Mouse (Mus musculus) ES-Bruce4 (cell line): Measurements from ENCODE around the gene Kat6b. TPM values are rescaled to one million over a fixed set of nuclear protein-coding genes. Genes with fewer than 3 reads are reported as not detected.

Experiments used
- H3K27ac ChIP-seq: 2 replicates; pipeline ENCODE4 v1.5.1; 2012; ENCODE audit warnings: low read length, inconsistent platforms; ENCODE audit not compliant: insufficient read depth
- H3K27me3 ChIP-seq: 2 replicates; pipeline ENCODE4 v1.6.1; 2012; ENCODE audit warnings: mild to moderate bottlenecking, low read length, inconsistent platforms; ENCODE audit not compliant: control insufficient read depth, poor library complexity, insufficient read depth, severe bottlenecking
- H3K36me3 ChIP-seq: 2 replicates; pipeline ENCODE4 v1.6.1; 2012; ENCODE audit warnings: inconsistent platforms, mild to moderate bottlenecking, low read length, moderate library complexity; ENCODE audit not compliant: control insufficient read depth, poor library complexity, insufficient read depth, severe bottlenecking
- H3K4me1 ChIP-seq: one replicate; pipeline ENCODE4 v1.8.1; 2011; ENCODE audit warnings: low read length; ENCODE audit not compliant: control insufficient read depth, insufficient read depth
- H3K4me3 ChIP-seq: 2 replicates; pipeline ENCODE4 v1.5.1; 2011; ENCODE audit warnings: low read depth, mild to moderate bottlenecking, low read length
- H3K9ac ChIP-seq: 2 replicates; pipeline ENCODE4 v1.6.1; 2012; ENCODE audit warnings: low read depth, mild to moderate bottlenecking, inconsistent platforms; ENCODE audit not compliant: poor library complexity, severe bottlenecking
- H3K9me3 ChIP-seq: replicated peaks from 2 replicates; pipeline ENCODE4 v1.6.1; 2012; ENCODE audit warnings: mild to moderate bottlenecking, low read length, inconsistent platforms; ENCODE audit not compliant: control insufficient read depth, poor library complexity, insufficient read depth, severe bottlenecking
- CTCF ChIP-seq: IDR thresholded peaks from one replicate; pipeline ENCODE4 v1.8.1; 2011; ENCODE audit warnings: low read depth, low read length
- EP300 ChIP-seq: IDR thresholded peaks from 2 replicates; pipeline ENCODE4 v1.6.1; 2011; ENCODE audit warnings: low read depth, low read length; ENCODE audit not compliant: insufficient read depth
- POLR2A ChIP-seq: IDR thresholded peaks from one replicate; pipeline ENCODE4 v1.8.1; 2011; ENCODE audit warnings: low read length; ENCODE audit not compliant: insufficient read depth
- polyA plus RNA-seq: library from polyadenylated mRNA; stranded (reverse); fragments of >200 nt; gene quantifications from 2 replicates; pipeline ENCODE4 v1.2.4, GENCODE M21; 2011; ENCODE audit warnings: low read depth; ENCODE audit not compliant: missing spikeins, insufficient read depth, insufficient read length

Gene Kat6b
- polyA plus RNA-seq, 1 experiment = 132 TPM

DNA sequence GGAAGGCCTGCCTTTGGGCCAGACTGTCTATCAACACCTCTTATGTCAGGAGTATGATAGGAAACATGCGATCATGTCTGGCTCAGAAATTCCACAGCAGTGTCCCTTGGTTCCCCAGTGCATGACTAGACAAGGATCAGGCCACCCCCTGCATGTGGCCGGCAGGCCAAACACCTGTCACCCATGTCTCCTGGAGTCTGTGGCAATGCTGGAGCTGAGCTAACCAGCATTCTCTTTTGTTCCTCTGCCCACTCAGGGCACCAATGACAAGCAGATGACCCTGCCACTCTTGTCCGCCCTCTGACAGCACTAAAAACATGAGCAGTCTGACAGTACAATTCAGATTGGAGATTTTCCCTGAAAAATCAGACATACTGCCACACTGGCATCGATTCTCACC, 202.6 kb downstream of the Kat6b start:
- Histone ChIP-seq H3K27me3 (0 out of 2 replicates have a peak, but pooled peaks cover 2% of the 10 kb centered on the region), H3K27ac (no peak overlapping the region), H3K4me1 (no peaks in the 10 kb centered on the region), H3K4me3 (no peak overlapping the region), H3K9me3 (no peaks in the 10 kb centered on the region), H3K36me3 (no peaks in the 10 kb centered on the region), H3K9ac (no peak overlapping the region)
- no peak for TF ChIP-seq POLR2A
- no peak for TF ChIP-seq CTCF
- TF ChIP-seq EP300 = no peak

DNA sequence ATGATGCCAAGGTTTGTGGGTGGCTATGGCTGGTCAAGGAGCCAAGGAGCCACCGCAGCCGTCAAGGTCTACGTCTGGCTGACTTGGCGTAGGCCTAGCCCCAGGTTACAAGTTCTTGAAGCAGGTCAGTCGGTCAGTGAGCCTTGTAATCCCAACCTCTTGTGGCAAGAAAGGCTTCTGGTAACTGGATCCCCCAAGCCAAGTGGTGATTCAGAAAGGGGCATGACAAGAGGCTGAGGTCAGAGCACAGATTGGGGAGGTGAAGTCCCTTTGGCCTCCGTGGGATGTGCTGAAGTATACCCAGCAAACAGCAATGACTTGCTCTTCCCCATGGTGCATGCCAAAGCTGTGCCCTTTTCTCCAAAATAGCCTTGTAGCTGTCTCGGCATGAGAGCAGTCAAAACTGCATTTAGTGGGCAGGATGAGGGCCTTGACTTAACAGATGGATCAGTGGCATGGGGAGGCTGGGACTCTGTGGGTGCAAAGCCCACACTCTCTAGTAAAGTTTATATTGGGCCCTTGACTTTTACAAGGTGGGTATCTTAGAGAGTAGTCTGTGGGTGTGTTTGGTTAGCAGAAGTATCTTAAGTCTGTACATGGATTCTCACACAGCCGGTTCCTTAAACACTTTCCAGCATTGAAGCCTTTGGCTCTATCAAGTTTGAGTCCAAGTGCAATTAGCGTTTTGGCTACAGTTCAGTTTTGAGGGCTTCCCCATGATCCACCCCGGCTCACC, 204.3 kb downstream of the Kat6b start:
- Histone ChIP-seq H3K27me3 (0 out of 2 replicates have a peak, but pooled peaks cover 2% of the 10 kb centered on the region), H3K27ac (no peak overlapping the region), H3K9ac (no peak overlapping the region), H3K4me1 (no peaks in the 10 kb centered on the region), H3K36me3 (no peaks in the 10 kb centered on the region), H3K4me3 (no peak overlapping the region), H3K9me3 (no peaks in the 10 kb centered on the region)
- no peak for TF ChIP-seq POLR2A
- TF ChIP-seq EP300 = no peak
- no peak for TF ChIP-seq CTCF

DNA sequence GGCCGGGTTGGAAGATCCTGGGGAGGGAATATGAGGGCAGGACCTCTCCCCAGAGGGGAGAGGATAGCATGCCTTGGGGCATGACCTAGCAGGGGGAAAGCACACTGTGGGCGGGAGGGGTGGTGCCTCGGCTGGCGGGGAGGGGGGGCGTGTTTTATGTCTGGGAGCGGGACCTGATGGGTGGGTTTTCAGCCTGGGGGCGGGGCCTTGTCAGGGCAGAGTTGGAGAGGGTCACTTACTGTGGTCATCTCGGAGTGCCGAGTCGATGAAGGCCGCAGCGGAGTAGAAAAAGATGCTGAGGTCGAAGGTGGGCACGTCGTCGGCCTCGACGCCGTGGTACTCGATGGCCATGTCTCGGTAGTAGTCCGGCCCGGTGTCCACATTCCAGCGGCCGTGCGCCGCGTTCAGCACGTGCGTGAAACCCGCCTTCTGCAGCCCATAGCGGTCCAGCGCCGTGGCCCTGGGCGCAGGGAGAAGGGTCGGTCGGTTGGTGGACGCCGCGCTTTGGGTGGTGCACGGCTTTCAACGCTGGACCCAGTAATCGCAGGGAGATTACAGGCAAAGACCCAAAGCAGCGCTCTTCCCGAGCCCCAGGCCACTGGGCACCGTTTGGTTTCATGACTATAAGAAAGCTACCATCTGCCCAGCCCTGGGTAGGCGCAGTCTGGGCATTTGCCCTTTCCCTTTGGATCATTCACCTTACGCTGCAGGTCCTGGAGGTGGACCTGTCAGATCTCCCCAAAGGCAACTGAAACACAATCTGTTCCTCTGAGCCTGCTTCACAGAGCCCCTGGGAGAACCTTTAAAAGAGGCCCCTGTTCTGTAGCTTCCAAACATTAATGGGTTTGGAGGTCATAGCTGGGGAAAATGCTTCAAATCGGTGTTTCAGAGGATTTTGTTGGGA, 205.4 kb downstream of the Kat6b start:
- Histone ChIP-seq H3K36me3 (no peaks in the 10 kb centered on the region), H3K27ac (no peak overlapping the region), H3K4me1 (no peaks in the 10 kb centered on the region), H3K9ac (peak overlapping the region; percentile 36), H3K4me3 (peak overlapping the region; percentile 71), H3K27me3 (0 out of 2 replicates have a peak, but pooled peaks cover 2% of the 10 kb centered on the region), H3K9me3 (no peaks in the 10 kb centered on the region)
- TF ChIP-seq CTCF (no peak), POLR2A (no peak), EP300 (no peak)

DNA sequence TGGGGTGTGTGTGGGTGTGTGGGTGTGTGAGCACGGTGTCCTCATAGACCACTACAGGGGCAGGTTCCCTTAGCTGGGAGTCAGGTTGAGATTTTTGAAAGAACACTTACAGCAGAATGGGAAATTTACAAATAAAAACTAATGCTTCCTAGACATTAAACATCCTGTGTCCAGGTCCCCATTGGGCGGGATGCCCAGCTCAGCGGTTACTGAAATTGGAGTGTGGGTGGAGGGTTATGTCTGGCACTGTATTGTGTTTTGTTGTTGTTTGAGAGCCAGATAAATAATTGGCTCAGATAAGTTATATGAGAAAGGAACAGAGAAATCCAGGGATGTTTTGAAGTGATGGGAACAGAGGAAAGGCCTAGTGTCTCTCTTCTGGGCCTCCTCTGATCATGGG, 209.8 kb downstream of the Kat6b start:
- Histone ChIP-seq H3K27ac (no peak overlapping the region), H3K9ac (no peak overlapping the region), H3K27me3 (0 out of 2 replicates have a peak, but pooled peaks cover 2% of the 10 kb centered on the region), H3K4me1 (no peaks in the 10 kb centered on the region), H3K4me3 (no peak overlapping the region), H3K36me3 (no peaks in the 10 kb centered on the region), H3K9me3 (no peaks in the 10 kb centered on the region)
- no peak for TF ChIP-seq EP300
- no peak for TF ChIP-seq CTCF
- TF ChIP-seq POLR2A = no peak

DNA sequence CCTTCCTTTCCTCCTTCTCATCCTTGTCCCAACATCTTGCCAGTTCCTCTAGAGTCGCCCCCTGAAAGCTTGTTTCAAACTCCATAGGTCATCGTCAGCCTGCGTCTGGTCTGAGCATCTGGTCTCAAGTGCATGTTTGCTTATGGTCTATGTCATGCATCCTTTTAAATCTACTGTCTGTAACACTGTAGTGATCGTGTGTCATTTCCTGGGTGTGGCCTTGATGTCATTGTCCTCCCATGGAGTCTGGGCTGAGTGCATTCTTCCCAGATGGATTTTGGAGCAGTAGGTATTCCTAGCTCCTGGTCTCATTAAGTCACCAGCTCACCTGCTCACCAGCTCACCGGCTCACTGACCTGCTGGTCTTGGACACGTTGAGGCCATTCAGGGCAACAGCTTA, 213.8 kb downstream of the Kat6b start:
- H3K4me1 ChIP-seq = no peaks in the 10 kb centered on the region
- TF ChIP-seq EP300 (no peak), CTCF (no peak), POLR2A (no peak)
- no peak overlapping the region for H3K27ac ChIP-seq
- no peaks in the 10 kb centered on the region for H3K27me3 ChIP-seq
- H3K9ac ChIP-seq = no peak overlapping the region
- H3K4me3 ChIP-seq = no peak overlapping the region
- H3K9me3 ChIP-seq = no peaks in the 10 kb centered on the region
- no peaks in the 10 kb centered on the region for H3K36me3 ChIP-seq
